Mouse (Mus musculus): ENCODE results near the gene Ramp1. TPM values are rescaled to one million over a fixed set of nuclear protein-coding genes. Genes with fewer than 3 reads are reported as not detected.

The Ramp1 gene
- total RNA-seq, 2 experiments from 2014 or later, result 20.0 to 20.2 TPM

Other genes starting within 250 kb of the Ramp1 start
- gene Prlh, start 226.7 kb upstream of the Ramp1 start, total RNA-seq (2021), result not detected
- gene Rab17, start 210.2 kb upstream of the Ramp1 start, total RNA-seq (2021), result 1 to 10 TPM; 3.8 to 5.0 TPM
- 100 to 1,000 TPM; 172 to 186 TPM for gene Lrrfip1, start 181.1 kb upstream of the Ramp1 start, total RNA-seq (2021)
- under 1 TPM; 0.45 to 0.50 TPM for gene Rbm44, start 34.7 kb upstream of the Ramp1 start, total RNA-seq (2021)
- gene Ube2f, start 70.5 kb downstream of the Ramp1 start, total RNA-seq (2021), result 10 to 100 TPM; 54.8 to 60.2 TPM
- 10 to 100 TPM; 13.7 TPM for gene Scly, start 118.5 kb downstream of the Ramp1 start, total RNA-seq (2021)
- gene Espnl, start 142.3 kb downstream of the Ramp1 start, total RNA-seq (2021), result under 1 TPM in 1 of 2 experiments, not detected in 1; 0.10 TPM
- 10 to 100 TPM; 42.8 to 60.1 TPM for gene Klhl30, start 171.2 kb downstream of the Ramp1 start, total RNA-seq (2021)
- gene Erfe, start 186.6 kb downstream of the Ramp1 start, total RNA-seq (2021), result under 1 TPM; 0.32 to 0.45 TPM
- gene Ilkap, start 219.0 kb downstream of the Ramp1 start, total RNA-seq (2021), result 10 to 100 TPM; 48.5 to 54.9 TPM
- 10 to 100 TPM; 22.2 to 25.0 TPM for gene Hes6, start 234.2 kb downstream of the Ramp1 start, total RNA-seq (2021)

Measured in heart, postnatal 10 days (tissue).